Mouse (Mus musculus) hindbrain, embryonic 10.5 days (tissue): ENCODE data around the gene Slc10a1. TPM values are rescaled to one million over a fixed set of nuclear protein-coding genes. Genes with fewer than 3 reads are reported as not detected.

Source experiments
- DNase-seq: peaks from one replicate; pipeline ENCODE4 v3.0.0-alpha.2; 2017; ENCODE audit warnings: low spot score
- H3K27ac ChIP-seq: fragments of 300-500 bp; sonication (generic); 2 replicates; pipeline ENCODE4 v1.5.1; 2016; ENCODE audit warnings: mild to moderate bottlenecking, moderate library complexity
- H3K27me3 ChIP-seq: fragments of 300-500 bp; sonication (generic); 2 replicates; pipeline ENCODE4 v1.6.1; 2016; ENCODE audit warnings: mild to moderate bottlenecking; ENCODE audit not compliant: poor library complexity, insufficient read depth, severe bottlenecking
- H3K36me3 ChIP-seq: fragments of 300-500 bp; sonication (generic); 2 replicates; pipeline ENCODE4 v1.6.1; 2016; ENCODE audit warnings: mild to moderate bottlenecking, moderate library complexity
- H3K4me1 ChIP-seq: fragments of 300-500 bp; sonication (generic); replicated peaks from 2 replicates; pipeline ENCODE4 v1.6.1; 2016; ENCODE audit warnings: mild to moderate bottlenecking
- H3K4me3 ChIP-seq: fragments of 300-500 bp; sonication (generic); 2 replicates; pipeline ENCODE4 v1.5.1; 2016; ENCODE audit warnings: mild to moderate bottlenecking, moderate library complexity
- H3K9me3 ChIP-seq: fragments of 300-500 bp; sonication (generic); 2 replicates; pipeline ENCODE4 v1.6.1; 2016; ENCODE audit warnings: mild to moderate bottlenecking, moderate library complexity
- WGBS: fragments of 180-500 bp; shearing (Covaris S2); methylation state at CpG from one replicate; pipeline ENCODE4 v1.1.7; 2016; 5-methylcytosine and 5-hydroxymethylcytosine counted together
- polyA plus RNA-seq: library from polyadenylated mRNA; unstranded; fragments of >200 nt; fragmentation: Nextera tagmentation; extraction: Ambion mirVana; gene quantifications from 2 replicates; pipeline ENCODE4 v1.2.1, GENCODE M21; 2016

Gene Slc10a1
- polyA plus RNA-seq, result 0.26 and 0.36 TPM in 2 replicates

- 93% methylated on average over 5 of the region's 5 CpGs for WGBS
- no peaks in the 10 kb centered on the region for H3K9me3 ChIP-seq
- H3K36me3 ChIP-seq, result no peaks in the 10 kb centered on the region
Measured at GRCm38 (mm10) chr12:80968605-80969004, at the start of gene Slc10a1. Gene Slc10a1, minus strand, starts transcription at chr12:80968705.

GRCm38 (mm10) chr12:81017624-81018023, 49.1 kb upstream of the Slc10a1 start:
- DNase-seq, result no peak
- Histone ChIP-seq H3K9me3 (no peaks in the 10 kb centered on the region), H3K4me3 (no peak overlapping the region), H3K27ac (no peak overlapping the region), H3K27me3 (no peaks in the 10 kb centered on the region), H3K36me3 (no peaks in the 10 kb centered on the region), H3K4me1 (0 out of 2 replicates have a peak, but pooled peaks cover 10% of the 10 kb centered on the region)
- WGBS, result 92% methylated on average over 12 of the region's 12 CpGs

More at GRCm38 (mm10) chr12:80968605-80969004, at the start of gene Slc10a1:
- no peaks in the 10 kb centered on the region for H3K27me3 ChIP-seq
- no peak within 1 kb of the TSS for H3K27ac ChIP-seq
- DNase-seq, result no peak
- no peak within 1 kb of the TSS for H3K4me3 ChIP-seq
- H3K4me1 ChIP-seq, result 0 out of 2 replicates have a peak, but pooled peaks cover 4% of the 10 kb centered on the region

- no peak overlapping the region for H3K4me3 ChIP-seq
- WGBS, result 86% methylated on average over 11 of the region's 11 CpGs
- H3K27ac ChIP-seq, result no peak overlapping the region
Measured at GRCm38 (mm10) chr12:81013496-81013895, 45.0 kb upstream of the Slc10a1 start.

GRCm38 (mm10) chr12:81011994-81012393, 43.5 kb upstream of the Slc10a1 start:
- no peaks in the 10 kb centered on the region for H3K9me3 ChIP-seq
- H3K27ac ChIP-seq, result no peak overlapping the region
- whole genome bisulfite sequencing, result 90% methylated on average over 2 of the region's 2 CpGs
- H3K4me3 ChIP-seq, result no peak overlapping the region
- peaks cover 23% of the 10 kb centered on the region for H3K4me1 ChIP-seq
- 0 out of 2 replicates have a peak, but pooled peaks cover 7% of the 10 kb centered on the region for H3K27me3 ChIP-seq
- no peak for DNase-seq
- no peaks in the 10 kb centered on the region for H3K36me3 ChIP-seq

More at GRCm38 (mm10) chr12:81013496-81013895, 45.0 kb upstream of the Slc10a1 start:
- H3K4me1 ChIP-seq, result peaks cover 24% of the 10 kb centered on the region
- no peaks in the 10 kb centered on the region for H3K9me3 ChIP-seq
- no peaks in the 10 kb centered on the region for H3K36me3 ChIP-seq
- H3K27me3 ChIP-seq, result 0 out of 2 replicates have a peak, but pooled peaks cover 7% of the 10 kb centered on the region
- DNase-seq, result no peak

- Histone ChIP-seq H3K36me3 (no peaks in the 10 kb centered on the region), H3K27me3 (0 out of 2 replicates have a peak, but pooled peaks cover 7% of the 10 kb centered on the region), H3K9me3 (no peaks in the 10 kb centered on the region), H3K4me1 (peaks cover 23% of the 10 kb centered on the region), H3K27ac (peak overlapping the region; percentile 85), H3K4me3 (0 out of 2 replicates have a peak overlapping the region, but pooled peaks have one; percentile 18)
- peak; percentile 38 for DNase-seq
- WGBS, result 9% methylated on average over 3 of the region's 3 CpGs
Measured at GRCm38 (mm10) chr12:81009813-81010212, 41.3 kb upstream of the Slc10a1 start.

- peaks cover 41% of the 10 kb centered on the region for H3K4me1 ChIP-seq
- no peaks in the 10 kb centered on the region for H3K36me3 ChIP-seq
- no peak overlapping the region for H3K4me3 ChIP-seq
- H3K27me3 ChIP-seq, result peaks cover 25% of the 10 kb centered on the region
- H3K27ac ChIP-seq, result peak overlapping the region; percentile 53; the same call in 1 of the 2 replicates
- WGBS, result 28% methylated on average over 13 of the region's 13 CpGs
- DNase-seq, result peak; percentile 34
- H3K9me3 ChIP-seq, result no peaks in the 10 kb centered on the region
Measured at GRCm38 (mm10) chr12:81002841-81003635, 34.5 kb upstream of the Slc10a1 start.

GRCm38 (mm10) chr12:81000924-81001323, 32.4 kb upstream of the Slc10a1 start:
- Histone ChIP-seq H3K9me3 (peaks cover 2% of the 10 kb centered on the region; the same call in 1 of the 2 replicates), H3K27me3 (peaks cover 37% of the 10 kb centered on the region), H3K4me1 (peaks cover 51% of the 10 kb centered on the region), H3K4me3 (no peak overlapping the region), H3K36me3 (no peaks in the 10 kb centered on the region), H3K27ac (no peak overlapping the region)
- DNase-seq, result no peak
- 71% methylated on average over 4 of the region's 4 CpGs for WGBS

- H3K4me1 ChIP-seq, result peaks cover 51% of the 10 kb centered on the region
Measured at GRCm38 (mm10) chr12:80998528-80999221, 30.2 kb upstream of the Slc10a1 start.

GRCm38 (mm10) chr12:80997652-80998051, 29.1 kb upstream of the Slc10a1 start:
- Histone ChIP-seq H3K27ac (peak overlapping the region; percentile 62; the same call in 1 of the 2 replicates), H3K9me3 (peaks cover 10% of the 10 kb centered on the region), H3K36me3 (no peaks in the 10 kb centered on the region), H3K4me3 (no peak overlapping the region), H3K4me1 (peaks cover 41% of the 10 kb centered on the region), H3K27me3 (peaks cover 40% of the 10 kb centered on the region)
- WGBS, result 72% methylated on average over 4 of the region's 4 CpGs
- DNase-seq, result no peak

More at GRCm38 (mm10) chr12:80998528-80999221, 30.2 kb upstream of the Slc10a1 start:
- 2% methylated on average over 33 of the region's 33 CpGs for WGBS
- Histone ChIP-seq H3K27ac (peak overlapping the region; percentile 88), H3K4me3 (peak overlapping the region; percentile 42), H3K9me3 (peaks cover 10% of the 10 kb centered on the region), H3K27me3 (peaks cover 37% of the 10 kb centered on the region), H3K36me3 (no peaks in the 10 kb centered on the region)
- peak; percentile 77 for DNase-seq

- no peak for DNase-seq
- Histone ChIP-seq H3K36me3 (no peaks in the 10 kb centered on the region), H3K4me1 (peaks cover 43% of the 10 kb centered on the region), H3K4me3 (no peak overlapping the region), H3K9me3 (peaks cover 10% of the 10 kb centered on the region), H3K27ac (no peak overlapping the region), H3K27me3 (peaks cover 37% of the 10 kb centered on the region)
- WGBS, result 93% methylated on average over 4 of the region's 4 CpGs
Measured at GRCm38 (mm10) chr12:80995326-80995725, 26.8 kb upstream of the Slc10a1 start.

- Histone ChIP-seq H3K9me3 (peaks cover 10% of the 10 kb centered on the region), H3K27me3 (peaks cover 23% of the 10 kb centered on the region; the same call in 1 of the 2 replicates), H3K4me1 (peaks cover 27% of the 10 kb centered on the region), H3K27ac (no peak overlapping the region), H3K36me3 (no peaks in the 10 kb centered on the region), H3K4me3 (no peak overlapping the region)
- DNase-seq, result no peak
- WGBS, result 94% methylated on average over 1 of the region's 1 CpGs
Measured at GRCm38 (mm10) chr12:80993773-80994172, 25.3 kb upstream of the Slc10a1 start.

- peaks cover 12% of the 10 kb centered on the region for H3K9me3 ChIP-seq
- no peak overlapping the region for H3K4me3 ChIP-seq
- 79% methylated on average over 8 of the region's 8 CpGs for WGBS
- DNase-seq, result no peak
- peaks cover 16% of the 10 kb centered on the region; the same call in 1 of the 2 replicates for H3K27me3 ChIP-seq
- H3K4me1 ChIP-seq, result peaks cover 16% of the 10 kb centered on the region
- H3K36me3 ChIP-seq, result no peaks in the 10 kb centered on the region
- no peak overlapping the region; the same call in 1 of the 2 replicates for H3K27ac ChIP-seq
Measured at GRCm38 (mm10) chr12:80992540-80993122, 24.1 kb upstream of the Slc10a1 start.
